Mouse (Mus musculus) erythroblast, embryonic 14.5 days (primary cell): ENCODE data around the gene Vcp.

Experiments used
- GATA1 ChIP-seq: IDR thresholded peaks from 2 replicates; pipeline ENCODE4 v1.6.1; 2012; ENCODE audit warnings: low read length, inconsistent platforms, mixed read lengths
- TAL1 ChIP-seq: IDR thresholded peaks from 3 replicates; pipeline ENCODE4 v1.6.1; 2012; ENCODE audit warnings: low read length, inconsistent platforms, mixed read lengths

DNA sequence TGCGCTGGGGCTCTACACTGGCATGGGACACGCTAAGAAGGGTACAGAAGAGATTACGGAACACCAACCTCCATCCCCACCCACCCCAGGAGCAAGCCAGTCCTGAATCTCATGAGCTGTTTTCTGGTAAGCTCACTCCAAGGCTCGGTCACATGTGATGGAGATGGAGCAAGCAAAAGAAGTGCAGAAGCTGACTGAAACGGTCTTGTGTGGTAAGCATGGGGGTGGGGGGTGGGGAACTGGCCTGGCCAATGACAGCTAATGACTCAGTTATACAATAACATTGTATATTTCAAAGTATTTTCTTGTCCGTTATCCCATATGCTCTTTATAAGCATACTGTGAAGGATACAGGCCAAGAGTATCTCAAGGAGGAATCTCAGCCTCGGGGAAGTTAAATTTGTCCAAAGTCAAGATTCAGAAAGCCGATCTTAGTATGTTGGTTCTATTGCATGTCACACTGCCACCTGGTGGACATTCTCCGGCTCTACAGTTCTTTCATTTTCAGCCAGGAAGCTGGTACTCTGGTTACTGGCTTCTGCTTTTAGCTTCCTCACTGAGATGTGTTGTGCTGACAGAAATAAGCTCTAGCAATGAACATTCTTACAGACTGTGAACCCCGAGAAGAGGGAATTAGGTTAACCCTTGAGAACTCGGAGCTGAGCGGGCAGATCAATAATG lies 35.1 kb downstream of the Vcp start:
- TF ChIP-seq GATA1 (no peak), TAL1 (no peak)
